Mouse (Mus musculus) E14TG2a.4 (cell line): ENCODE results near the gene Smyd3.

Experiments
- H3K27me3 ChIP-seq: 2 replicates; pipeline ENCODE4 v1.6.1; 2014; ENCODE audit warnings: low read length, control low read depth; ENCODE audit not compliant: insufficient read depth
- H3K36me3 ChIP-seq: 2 replicates; pipeline ENCODE4 v1.6.1; 2014; ENCODE audit warnings: low read length, control low read depth; ENCODE audit not compliant: insufficient read depth
- H3K4me1 ChIP-seq: replicated peaks from 2 replicates; pipeline ENCODE4 v1.6.1; 2014; ENCODE audit warnings: low read depth, low read length, control low read depth
- H3K4me3 ChIP-seq: replicated peaks from 2 replicates; pipeline ENCODE4 v1.5.1; 2014; ENCODE audit warnings: mild to moderate bottlenecking, low read length
- H3K9me3 ChIP-seq: 2 replicates; pipeline ENCODE4 v1.6.1; 2014; ENCODE audit warnings: low read length, control low read depth
- CTCF ChIP-seq: conservative IDR thresholded peaks from 2 replicates; pipeline ENCODE4 v1.5.1; 2014; ENCODE audit warnings: low read length
- NANOG ChIP-seq: IDR thresholded peaks from 2 replicates; pipeline ENCODE4 v1.6.1; 2014; ENCODE audit warnings: borderline replicate concordance, low read length, mixed read lengths
- POU5F1 ChIP-seq: IDR thresholded peaks from 2 replicates; pipeline ENCODE4 v1.6.1; 2014; ENCODE audit warnings: low read length, borderline replicate concordance

The Smyd3 gene

GRCm38 (mm10) chr1:179196422-179196821 lies 321.4 kb downstream of the Smyd3 start:
- Histone ChIP-seq H3K27me3 (no peaks in the 10 kb centered on the region), H3K9me3 (no peaks in the 10 kb centered on the region), H3K4me3 (no peak overlapping the region), H3K36me3 (no peaks in the 10 kb centered on the region), H3K4me1 (peaks cover 68% of the 10 kb centered on the region)
- peak; percentile 31 for TF ChIP-seq CTCF
- no peak for TF ChIP-seq NANOG

GRCm38 (mm10) chr1:179192781-179193180 lies 325.1 kb downstream of the Smyd3 start:
- Histone ChIP-seq H3K27me3 (no peaks in the 10 kb centered on the region), H3K4me3 (no peak overlapping the region)
- TF ChIP-seq CTCF (no peak), NANOG (no peak), POU5F1 (no peak)

GRCm38 (mm10) chr1:179190837-179191236 lies 327.0 kb downstream of the Smyd3 start:
- Histone ChIP-seq H3K4me3 (no peak overlapping the region), H3K9me3 (no peaks in the 10 kb centered on the region), H3K36me3 (no peaks in the 10 kb centered on the region), H3K27me3 (no peaks in the 10 kb centered on the region), H3K4me1 (peaks cover 17% of the 10 kb centered on the region)
- TF ChIP-seq CTCF (no peak), POU5F1 (no peak), NANOG (no peak)

More at GRCm38 (mm10) chr1:179192781-179193180, 325.1 kb downstream of the Smyd3 start:
- H3K36me3 ChIP-seq, result no peaks in the 10 kb centered on the region
- H3K4me1 ChIP-seq, result peaks cover 36% of the 10 kb centered on the region
- no peaks in the 10 kb centered on the region for H3K9me3 ChIP-seq

- Histone ChIP-seq H3K4me1 (peaks cover 3% of the 10 kb centered on the region; the same call in 1 of the 2 replicates), H3K4me3 (no peak overlapping the region), H3K36me3 (no peaks in the 10 kb centered on the region), H3K9me3 (no peaks in the 10 kb centered on the region), H3K27me3 (no peaks in the 10 kb centered on the region)
- TF ChIP-seq CTCF, result no peak
- no peak for TF ChIP-seq POU5F1
- TF ChIP-seq NANOG, result no peak
These were observed 330.7 kb downstream of the Smyd3 start for GRCm38 (mm10) chr1:179187171-179187570.

GRCm38 (mm10) chr1:179184631-179185030 lies 333.2 kb downstream of the Smyd3 start:
- Histone ChIP-seq H3K27me3 (no peaks in the 10 kb centered on the region), H3K4me1 (no peaks in the 10 kb centered on the region), H3K9me3 (peaks cover 13% of the 10 kb centered on the region), H3K36me3 (no peaks in the 10 kb centered on the region), H3K4me3 (no peak overlapping the region)
- TF ChIP-seq CTCF (no peak), POU5F1 (no peak), NANOG (no peak)

- Histone ChIP-seq H3K27me3 (no peaks in the 10 kb centered on the region), H3K9me3 (peaks cover 24% of the 10 kb centered on the region), H3K4me3 (no peak overlapping the region), H3K36me3 (peaks cover 5% of the 10 kb centered on the region; the same call in 1 of the 2 replicates), H3K4me1 (no peaks in the 10 kb centered on the region)
- TF ChIP-seq NANOG (no peak), POU5F1 (no peak), CTCF (no peak)
These were observed 334.3 kb downstream of the Smyd3 start for GRCm38 (mm10) chr1:179183499-179183898.

GRCm38 (mm10) chr1:179180546-179180945 lies 337.3 kb downstream of the Smyd3 start:
- Histone ChIP-seq H3K36me3 (peaks cover 5% of the 10 kb centered on the region; the same call in 1 of the 2 replicates), H3K9me3 (peaks cover 24% of the 10 kb centered on the region), H3K4me3 (no peak overlapping the region), H3K4me1 (0 out of 2 replicates have a peak, but pooled peaks cover 5% of the 10 kb centered on the region), H3K27me3 (no peaks in the 10 kb centered on the region)
- TF ChIP-seq NANOG, result no peak
- TF ChIP-seq CTCF, result no peak
- no peak for TF ChIP-seq POU5F1

- Histone ChIP-seq H3K4me3 (no peak overlapping the region), H3K36me3 (peaks cover 5% of the 10 kb centered on the region; the same call in 1 of the 2 replicates), H3K4me1 (0 out of 2 replicates have a peak, but pooled peaks cover 5% of the 10 kb centered on the region), H3K27me3 (no peaks in the 10 kb centered on the region), H3K9me3 (peaks cover 24% of the 10 kb centered on the region)
- TF ChIP-seq NANOG, result no peak
- no peak for TF ChIP-seq CTCF
- TF ChIP-seq POU5F1, result no peak
These were observed 340.8 kb downstream of the Smyd3 start for GRCm38 (mm10) chr1:179176861-179177658.

- TF ChIP-seq CTCF (no peak), POU5F1 (no peak), NANOG (no peak)
- peaks cover 7% of the 10 kb centered on the region for H3K9me3 ChIP-seq
These were observed 343.6 kb downstream of the Smyd3 start for GRCm38 (mm10) chr1:179174241-179174640.

More at GRCm38 (mm10) chr1:179174241-179174640, 343.6 kb downstream of the Smyd3 start:
- H3K4me1 ChIP-seq, result 0 out of 2 replicates have a peak, but pooled peaks cover 5% of the 10 kb centered on the region
- H3K4me3 ChIP-seq, result no peak overlapping the region
- peaks cover 3% of the 10 kb centered on the region; the same call in 1 of the 2 replicates for H3K36me3 ChIP-seq
- H3K27me3 ChIP-seq, result no peaks in the 10 kb centered on the region
